Mouse (Mus musculus): ENCODE data around the gene Gm21885. TPM values are rescaled to one million over a fixed set of nuclear protein-coding genes. Genes with fewer than 3 reads are reported as not detected.
A peak's percentile ranks its signal among the peaks of the same experiment; 100 is the strongest.

Gene Gm21885
- polyA plus RNA-seq, 1 experiment, result 4.1 TPM

GRCm38 (mm10) chr11:94242760-94243421, 38.8 kb upstream of the Gm21885 start:
- TF ChIP-seq POLR2A (IDR thresholded peaks at IDR 0.05; ENCODE audit: low read depth, low read length), result no peak
- no peak for TF ChIP-seq CTCF (IDR thresholded peaks at IDR 0.05; ENCODE audit: extremely low read depth, insufficient read length, insufficient replicate concordance, low read depth, low read length)
- Histone ChIP-seq H3K27me3 (ENCODE audit: control insufficient read depth, insufficient read depth, low read length) (no peaks in the 10 kb centered on the region), H3K4me3 (ENCODE audit: low read depth, low read length) (peak overlapping the region; percentile 22), H3K36me3 (ENCODE audit: control insufficient read depth, insufficient read depth, low read length) (no peaks in the 10 kb centered on the region), H3K27ac (ENCODE audit: insufficient read depth, low read depth, low read length) (no peak overlapping the region), H3K4me1 (ENCODE audit: control insufficient read depth, insufficient read depth, insufficient read length, low read length) (no peaks in the 10 kb centered on the region; the same call in 1 of the 2 replicates)
- WGBS, result 37% methylated on average over 29 of the region's 29 CpGs

- no peak for TF ChIP-seq CTCF (IDR thresholded peaks at IDR 0.05; ENCODE audit: extremely low read depth, insufficient read length, insufficient replicate concordance, low read depth, low read length)
- no peak for TF ChIP-seq POLR2A (IDR thresholded peaks at IDR 0.05; ENCODE audit: low read depth, low read length)
- no peaks in the 10 kb centered on the region for H3K27me3 ChIP-seq (ENCODE audit: control insufficient read depth, insufficient read depth, low read length)
- no peaks in the 10 kb centered on the region; the same call in 1 of the 2 replicates for H3K4me1 ChIP-seq (ENCODE audit: control insufficient read depth, insufficient read depth, insufficient read length, low read length)
- no peak overlapping the region for H3K27ac ChIP-seq (ENCODE audit: insufficient read depth, low read depth, low read length)
- H3K36me3 ChIP-seq (ENCODE audit: control insufficient read depth, insufficient read depth, low read length), result no peaks in the 10 kb centered on the region
- H3K4me3 ChIP-seq (ENCODE audit: low read depth, low read length), result peak overlapping the region; percentile 22
- 59% methylated on average over 15 of the region's 15 CpGs for WGBS
Measured at GRCm38 (mm10) chr11:94243422-94244180, 38.1 kb upstream of the Gm21885 start.

- WGBS, result 76% methylated on average over 9 of the region's 9 CpGs
- TF ChIP-seq POLR2A (IDR thresholded peaks at IDR 0.05; ENCODE audit: low read depth, low read length) (no peak), CTCF (IDR thresholded peaks at IDR 0.05; ENCODE audit: extremely low read depth, insufficient read length, insufficient replicate concordance, low read depth, low read length) (no peak)
- Histone ChIP-seq H3K4me1 (ENCODE audit: control insufficient read depth, insufficient read depth, insufficient read length, low read length) (no peaks in the 10 kb centered on the region; the same call in 1 of the 2 replicates), H3K27me3 (ENCODE audit: control insufficient read depth, insufficient read depth, low read length) (no peaks in the 10 kb centered on the region), H3K36me3 (ENCODE audit: control insufficient read depth, insufficient read depth, low read length) (no peaks in the 10 kb centered on the region), H3K27ac (ENCODE audit: insufficient read depth, low read depth, low read length) (no peak overlapping the region), H3K4me3 (ENCODE audit: low read depth, low read length) (no peak overlapping the region)
Measured at GRCm38 (mm10) chr11:94244385-94244784, 37.3 kb upstream of the Gm21885 start.

- no peaks in the 10 kb centered on the region for H3K27me3 ChIP-seq (ENCODE audit: control insufficient read depth, insufficient read depth, low read length)
- H3K27ac ChIP-seq (ENCODE audit: insufficient read depth, low read depth, low read length), result no peak within 1 kb of the TSS
- H3K4me1 ChIP-seq (ENCODE audit: control insufficient read depth, insufficient read depth, insufficient read length, low read length), result no peaks in the 10 kb centered on the region; the same call in 1 of the 2 replicates
- H3K36me3 ChIP-seq (ENCODE audit: control insufficient read depth, insufficient read depth, low read length), result no peaks in the 10 kb centered on the region
- H3K4me3 ChIP-seq (ENCODE audit: low read depth, low read length), result no peak within 1 kb of the TSS
- TF ChIP-seq POLR2A (IDR thresholded peaks at IDR 0.05; ENCODE audit: low read depth, low read length) (no peak; the same call in 1 of the 2 replicates), CTCF (IDR thresholded peaks at IDR 0.05; ENCODE audit: extremely low read depth, insufficient read length, insufficient replicate concordance, low read depth, low read length) (no peak)
- 68% methylated on average over 17 of the region's 17 CpGs for WGBS
Measured at GRCm38 (mm10) chr11:94245955-94246788, 35.5 kb upstream of the Gm21885 start, which contains the start of gene Wfikkn2. Wfikkn2 (minus strand) TSS chr11:94246005.

GRCm38 (mm10) chr11:94246789-94247061, 34.9 kb upstream of the Gm21885 start:
- no peaks in the 10 kb centered on the region for H3K36me3 ChIP-seq (ENCODE audit: control insufficient read depth, insufficient read depth, low read length)
- no peak overlapping the region for H3K4me3 ChIP-seq (ENCODE audit: low read depth, low read length)
- no peak overlapping the region for H3K27ac ChIP-seq (ENCODE audit: insufficient read depth, low read depth, low read length)
- H3K27me3 ChIP-seq (ENCODE audit: control insufficient read depth, insufficient read depth, low read length), result no peaks in the 10 kb centered on the region
- TF ChIP-seq CTCF (IDR thresholded peaks at IDR 0.05; ENCODE audit: extremely low read depth, insufficient read length, insufficient replicate concordance, low read depth, low read length) (no peak), POLR2A (IDR thresholded peaks at IDR 0.05; ENCODE audit: low read depth, low read length) (no peak)
- no peaks in the 10 kb centered on the region; the same call in 1 of the 2 replicates for H3K4me1 ChIP-seq (ENCODE audit: control insufficient read depth, insufficient read depth, insufficient read length, low read length)
- 64% methylated on average over 8 of the region's 8 CpGs for WGBS

- no peaks in the 10 kb centered on the region for H3K36me3 ChIP-seq (ENCODE audit: control insufficient read depth, insufficient read depth, low read length)
- H3K4me3 ChIP-seq (ENCODE audit: low read depth, low read length), result no peak overlapping the region
- no peak overlapping the region for H3K27ac ChIP-seq (ENCODE audit: insufficient read depth, low read depth, low read length)
- H3K4me1 ChIP-seq (ENCODE audit: control insufficient read depth, insufficient read depth, insufficient read length, low read length), result peaks cover 6% of the 10 kb centered on the region; the same call in 1 of the 2 replicates
- TF ChIP-seq POLR2A (IDR thresholded peaks at IDR 0.05; ENCODE audit: low read depth, low read length), result no peak
- TF ChIP-seq CTCF (IDR thresholded peaks at IDR 0.05; ENCODE audit: extremely low read depth, insufficient read length, insufficient replicate concordance, low read depth, low read length), result no peak
- 77% methylated on average over 9 of the region's 9 CpGs for WGBS
- no peaks in the 10 kb centered on the region for H3K27me3 ChIP-seq (ENCODE audit: control insufficient read depth, insufficient read depth, low read length)
Measured at GRCm38 (mm10) chr11:94253156-94253555, 28.5 kb upstream of the Gm21885 start.

Measured in small intestine, adult 2 months (tissue).